Mouse (Mus musculus) hindbrain, embryonic 10.5 days (tissue): ENCODE measurements around the gene Rnf145. TPM values are rescaled to one million over a fixed set of nuclear protein-coding genes. Genes with fewer than 3 reads are reported as not detected.

Experiments used
- DNase-seq: peaks from one replicate; pipeline ENCODE4 v3.0.0-alpha.2; 2017; ENCODE audit warnings: low spot score
- H3K27ac ChIP-seq: fragments of 300-500 bp; sonication (generic); 2 replicates; pipeline ENCODE4 v1.5.1; 2016; ENCODE audit warnings: mild to moderate bottlenecking, moderate library complexity
- H3K27me3 ChIP-seq: fragments of 300-500 bp; sonication (generic); 2 replicates; pipeline ENCODE4 v1.6.1; 2016; ENCODE audit warnings: mild to moderate bottlenecking; ENCODE audit not compliant: poor library complexity, insufficient read depth, severe bottlenecking
- H3K36me3 ChIP-seq: fragments of 300-500 bp; sonication (generic); 2 replicates; pipeline ENCODE4 v1.6.1; 2016; ENCODE audit warnings: mild to moderate bottlenecking, moderate library complexity
- H3K4me1 ChIP-seq: fragments of 300-500 bp; sonication (generic); replicated peaks from 2 replicates; pipeline ENCODE4 v1.6.1; 2016; ENCODE audit warnings: mild to moderate bottlenecking
- H3K4me3 ChIP-seq: fragments of 300-500 bp; sonication (generic); 2 replicates; pipeline ENCODE4 v1.5.1; 2016; ENCODE audit warnings: mild to moderate bottlenecking, moderate library complexity
- H3K9me3 ChIP-seq: fragments of 300-500 bp; sonication (generic); 2 replicates; pipeline ENCODE4 v1.6.1; 2016; ENCODE audit warnings: mild to moderate bottlenecking, moderate library complexity
- WGBS: fragments of 180-500 bp; shearing (Covaris S2); methylation state at CpG from one replicate; pipeline ENCODE4 v1.1.7; 2016; 5-methylcytosine and 5-hydroxymethylcytosine counted together
- polyA plus RNA-seq: library from polyadenylated mRNA; unstranded; fragments of >200 nt; fragmentation: Nextera tagmentation; extraction: Ambion mirVana; gene quantifications from 2 replicates; pipeline ENCODE4 v1.2.1, GENCODE M21; 2016

Rnf145 gene
- polyA plus RNA-seq, result 111 and 125 TPM in 2 replicates

DNA sequence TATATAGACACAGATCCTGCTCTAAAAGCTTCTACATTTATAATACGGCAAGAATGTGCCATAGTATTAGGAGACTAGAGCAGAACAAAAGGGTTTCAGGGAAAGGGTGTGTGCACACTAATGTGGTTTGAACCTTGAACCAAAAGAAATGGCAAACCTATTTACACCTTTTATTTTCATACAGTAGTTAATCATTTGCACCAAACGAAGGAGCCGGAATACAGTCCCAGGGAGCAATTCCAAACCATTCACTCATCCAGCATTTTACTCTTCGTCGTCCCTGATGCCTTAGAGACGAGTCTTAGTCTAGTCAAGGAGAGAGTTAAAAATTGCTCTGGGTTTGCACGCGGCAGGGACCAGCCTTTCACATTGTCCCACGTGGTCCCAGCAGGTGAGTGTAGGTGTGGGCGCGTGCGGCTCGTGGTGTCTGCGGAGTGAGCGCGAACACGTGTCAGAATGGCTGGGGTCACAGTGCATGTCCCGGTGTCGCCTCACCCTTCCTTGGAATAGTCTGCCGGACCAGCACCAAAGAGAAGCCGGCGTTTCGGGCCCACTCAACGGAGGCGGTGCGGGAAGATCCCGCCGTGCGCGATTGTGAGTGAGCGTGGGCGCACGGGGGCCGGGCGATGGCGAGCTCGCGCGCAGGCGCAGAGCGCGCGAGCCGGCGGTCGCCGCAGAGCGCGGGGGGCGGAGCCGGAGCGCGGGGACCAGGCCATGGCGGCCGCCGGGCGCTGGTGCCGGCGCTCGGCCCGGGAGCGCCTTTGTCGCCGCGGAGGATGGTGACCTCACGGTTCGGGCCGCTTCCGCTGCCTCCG, at the start of gene Rnf145:
Gene Rnf145 (plus strand): TSS at position 684 of the 815 bp plus-strand sequence.
- Histone ChIP-seq H3K9me3 (no peaks in the 10 kb centered on the region), H3K27ac (peak within 1 kb of the TSS; percentile 100), H3K4me1 (peaks cover 30% of the 10 kb centered on the region), H3K4me3 (peak within 1 kb of the TSS; percentile 97), H3K36me3 (0 out of 2 replicates have a peak, but pooled peaks cover 4% of the 10 kb centered on the region), H3K27me3 (no peaks in the 10 kb centered on the region)
- DNase-seq, result no peak
- under 1% methylated on average over 70 of the region's 70 CpGs for WGBS

DNA sequence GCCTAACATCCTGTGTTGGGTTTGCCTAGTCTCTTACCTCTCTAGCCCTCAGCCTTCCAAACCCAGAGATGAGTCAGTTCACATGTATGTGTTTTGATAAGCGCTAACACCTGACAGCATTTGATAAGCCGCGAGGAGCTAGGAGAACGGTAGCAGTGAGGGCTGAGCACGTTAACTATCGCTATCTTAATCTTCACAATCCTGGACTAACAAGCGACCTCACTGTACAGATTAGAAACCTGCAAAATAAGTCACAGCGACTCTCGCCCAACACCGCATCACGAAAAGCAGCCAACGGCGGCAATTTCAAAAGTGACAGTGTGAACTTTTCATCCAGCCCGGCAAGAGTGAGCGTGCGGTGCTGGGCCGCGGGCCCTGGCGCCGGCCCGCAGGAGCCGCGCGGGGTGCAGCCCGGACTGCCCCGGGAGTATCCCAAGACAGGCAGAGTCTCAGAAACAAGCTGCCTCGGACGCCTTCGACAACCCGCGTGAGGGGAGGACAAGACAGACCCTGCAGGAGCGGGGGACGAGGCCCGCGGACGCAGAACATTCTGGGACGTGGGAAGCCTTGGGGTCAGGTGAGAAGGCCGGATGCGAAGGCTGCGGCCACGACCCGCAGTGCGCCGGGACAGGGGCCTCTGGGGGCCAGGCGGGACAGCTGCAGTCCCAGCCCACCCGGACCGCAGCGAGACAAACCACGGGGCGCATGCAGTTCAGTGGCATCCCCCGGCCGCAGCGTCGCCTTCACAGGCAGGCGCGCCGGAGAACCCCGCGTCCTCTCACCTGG, 48.9 kb upstream of the Rnf145 start:
- Histone ChIP-seq H3K4me1 (peaks cover 22% of the 10 kb centered on the region), H3K9me3 (no peaks in the 10 kb centered on the region), H3K36me3 (peaks cover 8% of the 10 kb centered on the region), H3K4me3 (peak overlapping the region; percentile 94), H3K27ac (peak overlapping the region; percentile 94), H3K27me3 (no peaks in the 10 kb centered on the region)
- 1% methylated on average over 59 of the region's 59 CpGs for WGBS
- DNase-seq, result no peak

- H3K9me3 ChIP-seq, result no peaks in the 10 kb centered on the region
- H3K27ac ChIP-seq, result peak within 1 kb of the TSS; percentile 94
- peak within 1 kb of the TSS; percentile 94 for H3K4me3 ChIP-seq
- H3K36me3 ChIP-seq, result peaks cover under 1% of the 10 kb centered on the region; the same call in 1 of the 2 replicates
- H3K4me1 ChIP-seq, result peaks cover 22% of the 10 kb centered on the region
- WGBS, result under 1% methylated on average over 54 of the region's 54 CpGs
- DNase-seq, result peak; percentile 92
- H3K27me3 ChIP-seq, result no peaks in the 10 kb centered on the region
These were observed 48.1 kb upstream of the Rnf145 start, which contains the start of gene Ublcp1 for GRCm38 (mm10) chr11:44470432-44471336. Gene Ublcp1 (minus strand): TSS chr11:44470498.

- H3K4me3 ChIP-seq, result peak overlapping the region; percentile 94
- H3K4me1 ChIP-seq, result peaks cover 22% of the 10 kb centered on the region
- no peaks in the 10 kb centered on the region for H3K36me3 ChIP-seq
- peak overlapping the region; percentile 94 for H3K27ac ChIP-seq
- 28% methylated on average over 4 of the region's 4 CpGs for WGBS
- no peaks in the 10 kb centered on the region for H3K9me3 ChIP-seq
- peak; percentile 13 for DNase-seq
- no peaks in the 10 kb centered on the region for H3K27me3 ChIP-seq
These were observed 47.3 kb upstream of the Rnf145 start for GRCm38 (mm10) chr11:44471337-44471995.

- no peaks in the 10 kb centered on the region for H3K27me3 ChIP-seq
- H3K36me3 ChIP-seq, result no peaks in the 10 kb centered on the region
- DNase-seq, result no peak
- peaks cover 9% of the 10 kb centered on the region for H3K4me1 ChIP-seq
- H3K27ac ChIP-seq, result no peak overlapping the region
- no peaks in the 10 kb centered on the region for H3K9me3 ChIP-seq
- 72% methylated on average over 3 of the region's 3 CpGs for whole genome bisulfite sequencing
- H3K4me3 ChIP-seq, result no peak overlapping the region
These were observed 43.3 kb upstream of the Rnf145 start for GRCm38 (mm10) chr11:44475467-44475866.

DNA sequence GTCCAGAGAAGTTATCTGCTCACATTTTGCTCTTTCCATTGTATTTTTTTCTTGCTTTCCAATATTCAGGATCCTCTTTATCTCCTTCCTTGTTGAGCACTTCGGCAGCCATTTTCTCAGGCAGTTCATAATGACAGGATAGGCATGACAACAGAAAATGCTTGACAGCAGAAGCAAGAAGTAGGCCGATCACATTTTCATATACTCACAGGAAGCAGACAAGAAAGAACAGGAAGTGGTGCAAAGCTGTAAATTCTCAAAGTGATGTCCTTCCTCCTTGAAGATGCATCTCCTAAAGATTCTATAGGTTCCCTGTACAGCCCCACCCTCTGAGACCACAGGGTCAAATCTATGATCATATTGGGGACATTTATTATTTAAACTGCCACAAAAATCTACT, 42.3 kb upstream of the Rnf145 start:
- 88% methylated on average over 2 of the region's 2 CpGs for WGBS
- no peak overlapping the region for H3K4me3 ChIP-seq
- no peaks in the 10 kb centered on the region for H3K27me3 ChIP-seq
- no peaks in the 10 kb centered on the region for H3K36me3 ChIP-seq
- DNase-seq, result no peak
- H3K27ac ChIP-seq, result no peak overlapping the region
- H3K4me1 ChIP-seq, result peaks cover 5% of the 10 kb centered on the region
- H3K9me3 ChIP-seq, result no peaks in the 10 kb centered on the region

DNA sequence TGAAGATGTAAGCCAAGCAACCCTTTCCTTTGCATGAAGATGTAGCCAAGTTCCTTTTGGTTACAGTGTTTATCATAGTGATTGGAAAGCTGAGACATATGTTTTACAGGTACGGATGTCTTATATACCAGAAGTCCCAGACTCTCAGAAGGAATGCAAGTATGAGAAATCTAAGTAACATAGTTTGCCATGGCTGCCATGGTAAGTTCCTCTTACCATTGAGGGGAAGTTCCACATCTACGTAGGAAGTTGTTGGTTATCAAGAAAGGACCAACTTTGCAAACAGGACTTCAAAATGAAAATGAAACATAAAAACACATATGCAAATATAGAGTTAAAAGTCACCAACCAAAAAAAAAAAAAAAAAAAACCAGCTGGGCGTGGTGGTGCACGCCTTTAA, 40.4 kb upstream of the Rnf145 start:
- no peaks in the 10 kb centered on the region for H3K9me3 ChIP-seq
- no peaks in the 10 kb centered on the region for H3K36me3 ChIP-seq
- 90% methylated on average over 4 of the region's 4 CpGs for WGBS
- H3K4me1 ChIP-seq, result no peaks in the 10 kb centered on the region
- H3K4me3 ChIP-seq, result no peak overlapping the region
- no peak overlapping the region for H3K27ac ChIP-seq
- no peaks in the 10 kb centered on the region for H3K27me3 ChIP-seq
- no peak for DNase-seq

DNA sequence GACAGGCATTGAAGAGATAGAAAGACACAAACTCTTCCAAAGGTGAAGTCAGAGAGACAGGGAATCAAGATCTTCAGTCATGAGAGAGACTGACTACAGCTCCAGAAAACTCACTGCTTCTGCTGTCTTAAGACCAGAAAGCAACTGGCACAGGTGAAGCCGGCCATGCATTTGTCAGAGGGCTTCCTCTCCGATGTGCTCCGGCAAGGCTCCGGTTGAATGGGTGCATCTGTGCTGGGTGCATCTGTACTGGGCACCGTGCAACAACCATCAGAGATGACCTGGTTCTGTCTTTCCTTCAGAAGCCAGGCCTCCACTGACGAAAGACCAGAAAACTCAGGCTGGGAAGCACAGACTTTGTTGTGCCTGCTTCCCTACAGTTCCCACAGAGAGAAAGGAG, 38.5 kb upstream of the Rnf145 start:
- no peaks in the 10 kb centered on the region for H3K36me3 ChIP-seq
- no peaks in the 10 kb centered on the region for H3K4me1 ChIP-seq
- 90% methylated on average over 6 of the region's 6 CpGs for WGBS
- DNase-seq, result no peak
- H3K27me3 ChIP-seq, result no peaks in the 10 kb centered on the region
- H3K27ac ChIP-seq, result no peak overlapping the region
- no peaks in the 10 kb centered on the region for H3K9me3 ChIP-seq
- H3K4me3 ChIP-seq, result no peak overlapping the region

- no peaks in the 10 kb centered on the region for H3K9me3 ChIP-seq
- H3K4me3 ChIP-seq, result no peak overlapping the region
- no peaks in the 10 kb centered on the region for H3K36me3 ChIP-seq
- DNase-seq, result no peak
- no peaks in the 10 kb centered on the region for H3K27me3 ChIP-seq
- no peaks in the 10 kb centered on the region for H3K4me1 ChIP-seq
- H3K27ac ChIP-seq, result no peak overlapping the region
- WGBS, result 93% methylated on average over 7 of the region's 7 CpGs
These were observed 33.6 kb upstream of the Rnf145 start for GRCm38 (mm10) chr11:44485089-44485736.

DNA sequence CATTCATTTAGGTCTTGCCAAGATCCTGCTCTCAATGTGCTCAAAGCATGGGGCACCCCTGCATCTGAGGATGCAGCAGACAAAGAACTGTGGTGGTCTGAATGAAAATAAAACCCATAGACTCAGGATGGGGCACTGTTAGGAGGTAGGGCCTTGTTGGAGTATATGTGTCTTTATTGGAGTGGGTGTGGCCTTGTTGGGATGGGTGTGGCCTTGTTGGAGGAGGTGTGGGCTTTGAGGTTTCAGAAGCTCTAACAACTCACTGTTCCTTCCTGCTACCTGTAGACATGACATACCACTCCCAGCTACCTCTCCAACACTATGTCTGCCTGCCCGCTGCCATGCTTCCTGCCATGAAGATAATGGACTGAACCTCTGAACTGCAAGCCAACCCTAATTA, 29.6 kb upstream of the Rnf145 start:
- no peak overlapping the region for H3K4me3 ChIP-seq
- no peaks in the 10 kb centered on the region for H3K36me3 ChIP-seq
- no peaks in the 10 kb centered on the region for H3K9me3 ChIP-seq
- no peaks in the 10 kb centered on the region for H3K27me3 ChIP-seq
- no peak for DNase-seq
- WGBS, result 98% methylated on average over 1 of the region's 1 CpGs
- no peaks in the 10 kb centered on the region for H3K4me1 ChIP-seq
- H3K27ac ChIP-seq, result no peak overlapping the region

- peaks cover 10% of the 10 kb centered on the region for H3K4me1 ChIP-seq
- 87% methylated on average over 5 of the region's 5 CpGs for WGBS
- H3K27ac ChIP-seq, result no peak overlapping the region
These were observed 24.0 kb upstream of the Rnf145 start for GRCm38 (mm10) chr11:44494643-44495323.

More at GRCm38 (mm10) chr11:44494643-44495323, 24.0 kb upstream of the Rnf145 start:
- no peak for DNase-seq
- Histone ChIP-seq H3K4me3 (no peak overlapping the region), H3K36me3 (no peaks in the 10 kb centered on the region), H3K9me3 (no peaks in the 10 kb centered on the region), H3K27me3 (no peaks in the 10 kb centered on the region)
